Mouse (Mus musculus): Measurements from ENCODE around the gene Slitrk6. TPM values are rescaled to one million over a fixed set of nuclear protein-coding genes. Genes with fewer than 3 reads are reported as not detected.
A peak's percentile ranks its signal among the peaks of the same experiment; 100 is the strongest.

Gene Slitrk6
- 18.5 and 21.9 TPM in 2 replicates for polyA plus RNA-seq (2016; fragmentation: Nextera tagmentation; extraction: Ambion mirVana)

DNA sequence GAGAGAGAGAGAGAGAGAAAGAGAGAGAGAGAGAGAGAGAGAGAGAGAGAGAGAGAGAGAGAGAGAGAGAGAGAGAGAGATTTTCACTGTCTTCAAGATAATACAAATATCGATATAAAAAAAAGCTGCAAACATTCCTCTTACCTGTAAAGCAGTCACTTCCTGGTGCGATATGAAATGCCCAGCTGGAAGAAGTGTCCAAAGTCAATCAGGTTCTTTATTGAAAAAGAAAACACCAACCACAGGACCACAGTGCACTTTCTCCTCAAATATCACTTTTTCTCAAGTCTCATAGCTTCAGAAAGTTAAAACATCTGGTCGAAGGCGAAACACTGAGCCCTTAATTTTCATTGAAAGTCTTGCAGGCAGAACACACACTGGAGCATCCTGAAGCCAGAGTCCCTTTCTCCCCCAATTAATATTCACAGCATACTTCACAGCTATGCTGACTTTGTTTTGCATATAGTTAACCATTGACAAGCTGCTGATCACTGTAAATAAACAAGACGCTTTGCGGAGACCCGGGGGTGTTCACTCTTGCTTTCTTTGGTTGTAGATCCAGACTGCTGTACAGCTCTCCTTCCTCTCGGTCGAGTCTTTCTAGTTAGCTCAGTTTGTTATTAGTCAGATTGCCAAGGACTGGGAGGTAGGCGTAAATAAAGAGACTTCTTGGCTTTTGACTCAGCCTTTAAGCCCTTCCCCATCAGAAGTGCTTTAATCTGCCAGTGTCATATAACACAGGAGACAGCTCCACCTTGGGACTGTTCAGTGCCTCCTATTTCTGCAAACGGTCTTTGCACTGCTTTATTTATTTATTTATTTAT is at the start of gene Slitrk6:
TSS of gene Slitrk6 (minus strand) at position 666 of the 824 bp plus-strand sequence.
- Histone ChIP-seq H3K4me1 (no peaks in the 10 kb centered on the region), H3K9ac (peak within 1 kb of the TSS; percentile 54), H3K9me3 (no peaks in the 10 kb centered on the region), H3K27me3 (no peaks in the 10 kb centered on the region), H3K4me3 (peak within 1 kb of the TSS; percentile 45), H3K36me3 (peaks cover 18% of the 10 kb centered on the region), H3K27ac (peak within 1 kb of the TSS; percentile 78), H3K4me2 (replicated peaks) (peak within 1 kb of the TSS; percentile 50)
- WGBS = 17% methylated on average over 11 of the region's 11 CpGs
- ATAC-seq (ENCODE audit: insufficient number of reproducible peaks, insufficient read depth, low FRiP score, low TSS enrichment) = peak; percentile 80; the same call in 1 of the 2 replicates

DNA sequence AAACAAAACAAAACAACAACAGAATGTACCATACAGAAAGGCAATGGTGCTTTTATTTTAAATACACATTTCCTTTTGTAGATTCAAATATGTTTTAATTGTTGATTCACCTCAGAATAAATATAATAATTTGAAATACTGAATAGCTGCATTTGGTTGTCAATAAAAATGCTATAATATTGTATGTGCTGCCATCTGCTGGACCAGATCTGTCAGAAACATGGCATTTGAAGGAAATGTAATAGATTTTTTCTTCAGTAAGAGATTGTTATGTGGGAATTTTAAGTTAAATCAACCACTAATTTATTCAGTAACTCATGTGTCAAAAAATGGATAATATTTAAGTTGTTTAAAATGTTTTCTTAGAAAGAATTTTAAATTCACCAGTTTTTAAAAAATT is 22.6 kb upstream of the Slitrk6 start:
- Histone ChIP-seq H3K4me1 (no peaks in the 10 kb centered on the region), H3K9ac (no peak overlapping the region)
- no peak for ATAC-seq (ENCODE audit: insufficient number of reproducible peaks, insufficient read depth, low FRiP score, low TSS enrichment)

DNA sequence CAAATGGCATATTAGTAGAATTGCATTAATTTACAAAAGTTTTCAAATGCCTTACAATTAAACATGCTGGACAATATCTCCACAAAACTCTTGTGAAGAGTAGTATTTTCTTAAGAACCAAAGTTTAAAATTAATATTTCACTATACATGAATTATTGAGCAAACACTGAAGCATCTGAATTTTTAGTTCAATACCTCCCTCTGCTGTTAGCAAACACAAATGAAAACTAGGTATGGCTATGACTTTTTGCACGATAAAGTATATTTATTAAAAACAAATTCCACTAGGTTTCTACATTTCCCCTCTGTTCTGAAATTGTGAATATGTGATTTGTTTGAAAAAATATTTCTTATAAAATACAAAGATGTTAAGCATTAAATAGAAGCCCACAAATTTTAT is 15.7 kb upstream of the Slitrk6 start:
- no peaks in the 10 kb centered on the region for H3K9me3 ChIP-seq
- H3K27me3 ChIP-seq = no peaks in the 10 kb centered on the region
- H3K27ac ChIP-seq = no peak overlapping the region
- no peak overlapping the region for H3K4me2 ChIP-seq (replicated peaks)
- no peaks in the 10 kb centered on the region for H3K4me1 ChIP-seq
- 86% methylated on average over 1 of the region's 1 CpGs for WGBS
- no peaks in the 10 kb centered on the region for H3K36me3 ChIP-seq
- H3K4me3 ChIP-seq = no peak overlapping the region
- ATAC-seq (ENCODE audit: insufficient number of reproducible peaks, insufficient read depth, low FRiP score, low TSS enrichment) = no peak
- no peak overlapping the region for H3K9ac ChIP-seq

More for the DNA sequence above, 22.6 kb upstream of the Slitrk6 start:
- no peaks in the 10 kb centered on the region for H3K9me3 ChIP-seq
- no peak overlapping the region for H3K4me2 ChIP-seq (replicated peaks)
- H3K36me3 ChIP-seq = no peaks in the 10 kb centered on the region
- no peaks in the 10 kb centered on the region for H3K27me3 ChIP-seq
- no peak overlapping the region for H3K27ac ChIP-seq
- no peak overlapping the region for H3K4me3 ChIP-seq

DNA sequence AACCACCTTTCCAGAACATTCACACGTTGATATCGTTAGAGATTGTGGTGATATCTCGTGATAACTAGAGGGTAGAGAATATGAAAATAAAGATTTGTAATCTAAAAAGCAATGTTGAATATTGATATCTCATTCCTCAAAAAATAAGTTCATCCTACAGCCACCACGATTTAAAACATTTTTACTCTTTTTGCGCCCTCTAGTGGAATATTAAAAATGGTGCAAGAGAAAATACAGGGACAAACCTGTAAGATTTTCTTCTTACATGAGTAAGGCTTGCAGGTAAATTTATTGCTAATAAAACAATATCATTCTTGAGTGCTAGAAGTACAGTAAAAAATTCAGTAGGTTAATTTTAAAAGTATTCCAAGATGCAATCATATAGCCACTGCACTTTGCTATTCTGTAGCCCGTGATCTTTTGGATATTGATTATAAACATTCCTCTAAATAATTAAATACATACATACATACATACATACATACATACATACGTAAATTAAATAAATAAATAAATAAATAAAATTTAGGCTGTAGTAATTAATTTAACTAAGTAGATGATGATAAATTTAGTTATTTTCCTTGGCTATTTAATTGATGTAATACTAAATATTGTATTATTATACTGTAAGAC is 7.8 kb upstream of the Slitrk6 start:
- H3K27me3 ChIP-seq = no peaks in the 10 kb centered on the region
- H3K9ac ChIP-seq = no peak overlapping the region
- no peaks in the 10 kb centered on the region for H3K9me3 ChIP-seq
- no peak overlapping the region for H3K27ac ChIP-seq
- no peak overlapping the region for H3K4me3 ChIP-seq
- H3K4me2 ChIP-seq (replicated peaks) = no peak overlapping the region
- WGBS = 19% methylated on average over 7 of the region's 7 CpGs
- no peaks in the 10 kb centered on the region for H3K4me1 ChIP-seq
- no peak for ATAC-seq (ENCODE audit: insufficient number of reproducible peaks, insufficient read depth, low FRiP score, low TSS enrichment)
- H3K36me3 ChIP-seq = no peaks in the 10 kb centered on the region

DNA sequence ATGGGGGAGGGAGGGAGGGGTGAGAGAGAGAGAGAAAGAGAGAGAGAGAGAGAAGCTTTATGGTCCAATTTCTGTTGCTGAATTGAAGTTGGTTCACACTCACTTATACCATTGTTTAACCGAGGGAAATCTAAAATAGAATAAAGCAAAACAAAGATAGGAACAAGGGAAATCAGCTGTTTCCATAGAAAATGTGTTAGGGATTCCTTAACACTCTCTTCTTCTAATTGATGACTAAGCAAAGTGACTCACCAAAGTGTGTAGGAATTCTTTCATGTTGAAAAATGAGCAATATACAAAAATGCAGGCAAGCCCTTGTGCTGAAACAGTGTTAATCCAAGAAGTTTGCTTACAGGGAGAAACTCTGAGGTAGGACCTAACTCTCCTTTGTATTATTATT is 6.0 kb upstream of the Slitrk6 start:
- WGBS = 70% methylated on average over 1 of the region's 1 CpGs
- Histone ChIP-seq H3K27me3 (no peaks in the 10 kb centered on the region), H3K9ac (no peak overlapping the region), H3K27ac (no peak overlapping the region), H3K4me3 (no peak overlapping the region), H3K9me3 (no peaks in the 10 kb centered on the region), H3K4me2 (replicated peaks) (no peak overlapping the region), H3K4me1 (no peaks in the 10 kb centered on the region), H3K36me3 (no peaks in the 10 kb centered on the region)
- no peak for ATAC-seq (ENCODE audit: insufficient number of reproducible peaks, insufficient read depth, low FRiP score, low TSS enrichment)

DNA sequence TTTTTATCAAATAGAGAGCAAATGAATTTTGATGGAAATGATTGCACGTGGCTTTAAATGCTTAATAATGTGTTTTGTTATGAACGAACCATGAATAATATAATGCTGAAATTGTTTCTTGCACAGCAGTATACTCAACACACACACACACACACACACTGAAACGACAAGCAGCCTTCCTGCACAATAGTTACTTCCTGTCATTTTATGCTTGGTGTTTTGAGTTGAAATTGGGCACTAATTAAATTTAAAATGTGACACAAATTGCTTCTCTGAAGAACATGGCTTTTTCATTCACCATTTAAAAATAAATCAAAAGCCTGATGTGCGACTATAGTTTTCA is 330 bp upstream of the Slitrk6 start:
- no peak overlapping the region for H3K27ac ChIP-seq
- H3K4me1 ChIP-seq = no peaks in the 10 kb centered on the region
- H3K4me2 ChIP-seq (replicated peaks) = peak overlapping the region; percentile 50
- 33% methylated on average over 4 of the region's 4 CpGs for WGBS
- no peaks in the 10 kb centered on the region for H3K27me3 ChIP-seq
- H3K4me3 ChIP-seq = peak overlapping the region; percentile 45; the same call in 1 of the 2 replicates
- H3K9me3 ChIP-seq = no peaks in the 10 kb centered on the region
- no peak for ATAC-seq (ENCODE audit: insufficient number of reproducible peaks, insufficient read depth, low FRiP score, low TSS enrichment)
- peaks cover 12% of the 10 kb centered on the region for H3K36me3 ChIP-seq
- no peak overlapping the region for H3K9ac ChIP-seq

DNA sequence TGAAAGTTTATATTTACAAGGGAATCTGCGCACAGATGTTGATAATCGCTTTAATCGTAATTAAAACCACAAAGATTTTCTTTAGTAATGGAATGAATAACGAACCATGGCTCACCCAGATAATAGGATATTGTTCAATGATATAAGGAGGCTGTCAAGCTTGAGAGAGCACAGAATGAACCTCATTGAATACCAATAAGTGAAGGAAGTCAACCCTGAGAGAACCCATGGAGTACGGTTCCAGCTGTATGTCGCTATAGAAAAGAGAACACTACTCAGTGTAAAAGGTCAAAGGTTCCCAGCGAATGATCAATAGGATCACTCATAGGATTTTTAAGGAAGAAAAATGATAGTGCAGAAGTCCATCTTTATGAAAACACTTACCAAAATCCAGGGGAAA is 15.1 kb downstream of the Slitrk6 start:
- Histone ChIP-seq H3K9me3 (no peaks in the 10 kb centered on the region), H3K36me3 (no peaks in the 10 kb centered on the region; the same call in 1 of the 2 replicates), H3K4me3 (no peak overlapping the region), H3K4me2 (replicated peaks) (no peak overlapping the region), H3K4me1 (no peaks in the 10 kb centered on the region), H3K9ac (no peak overlapping the region), H3K27me3 (no peaks in the 10 kb centered on the region), H3K27ac (no peak overlapping the region)
- 49% methylated on average over 7 of the region's 7 CpGs for WGBS
- ATAC-seq (ENCODE audit: insufficient number of reproducible peaks, insufficient read depth, low FRiP score, low TSS enrichment) = no peak

DNA sequence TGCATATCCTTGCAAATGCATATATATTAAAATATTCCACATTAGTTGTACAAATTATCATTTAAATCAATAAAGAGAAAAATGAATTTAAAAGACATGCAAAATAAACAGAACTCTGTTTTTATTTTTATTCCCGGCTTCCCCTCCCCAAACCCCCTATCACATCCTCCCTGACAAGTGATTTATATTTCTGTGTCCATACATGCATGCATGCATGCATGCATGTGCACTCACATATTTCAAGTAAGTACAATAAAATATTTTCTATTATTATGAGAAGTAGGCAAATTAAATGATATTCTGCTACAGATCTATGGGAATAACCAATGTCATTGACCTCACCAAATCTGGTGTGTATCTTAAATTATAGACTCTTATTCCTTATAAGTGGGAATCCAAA is 15.6 kb downstream of the Slitrk6 start:
- Histone ChIP-seq H3K4me1 (no peaks in the 10 kb centered on the region), H3K9ac (no peak overlapping the region), H3K9me3 (no peaks in the 10 kb centered on the region), H3K27ac (no peak overlapping the region), H3K36me3 (no peaks in the 10 kb centered on the region), H3K27me3 (no peaks in the 10 kb centered on the region), H3K4me2 (replicated peaks) (no peak overlapping the region), H3K4me3 (no peak overlapping the region)
- 98% methylated on average over 1 of the region's 1 CpGs for WGBS
- no peak for ATAC-seq (ENCODE audit: insufficient number of reproducible peaks, insufficient read depth, low FRiP score, low TSS enrichment)

DNA sequence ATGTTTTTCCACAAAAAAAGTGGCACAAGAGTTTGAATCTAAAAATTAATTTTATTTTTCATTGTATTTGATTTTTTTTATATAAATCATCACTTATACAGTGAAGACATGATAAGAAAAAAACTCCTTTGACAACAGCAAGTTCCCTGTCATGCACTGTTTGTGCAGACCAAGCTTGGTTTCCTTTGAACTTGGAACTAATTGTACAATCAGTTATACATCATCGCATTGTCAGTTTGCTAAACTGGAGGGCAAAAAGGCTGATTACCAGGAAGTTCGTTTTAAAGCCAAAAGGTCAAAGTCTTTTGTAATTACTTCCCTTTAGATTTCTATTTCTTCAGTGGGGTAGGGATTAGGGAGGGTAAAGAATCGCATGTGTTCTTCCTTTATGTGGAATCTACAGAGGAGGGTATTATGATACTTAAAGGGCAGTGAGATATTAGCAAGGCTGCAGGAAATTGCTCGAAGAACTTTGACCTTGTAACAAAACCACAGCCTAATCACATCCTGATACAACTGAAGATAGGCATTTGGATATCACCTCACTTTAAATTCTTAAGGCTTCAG is 26.5 kb downstream of the Slitrk6 start:
- Histone ChIP-seq H3K9ac (no peak overlapping the region), H3K4me2 (replicated peaks) (no peak overlapping the region), H3K27me3 (no peaks in the 10 kb centered on the region), H3K27ac (no peak overlapping the region), H3K4me1 (no peaks in the 10 kb centered on the region), H3K36me3 (no peaks in the 10 kb centered on the region), H3K4me3 (no peak overlapping the region), H3K9me3 (no peaks in the 10 kb centered on the region)
- ATAC-seq (ENCODE audit: insufficient number of reproducible peaks, insufficient read depth, low FRiP score, low TSS enrichment) = no peak
- WGBS = 9% methylated on average over 4 of the region's 4 CpGs

DNA sequence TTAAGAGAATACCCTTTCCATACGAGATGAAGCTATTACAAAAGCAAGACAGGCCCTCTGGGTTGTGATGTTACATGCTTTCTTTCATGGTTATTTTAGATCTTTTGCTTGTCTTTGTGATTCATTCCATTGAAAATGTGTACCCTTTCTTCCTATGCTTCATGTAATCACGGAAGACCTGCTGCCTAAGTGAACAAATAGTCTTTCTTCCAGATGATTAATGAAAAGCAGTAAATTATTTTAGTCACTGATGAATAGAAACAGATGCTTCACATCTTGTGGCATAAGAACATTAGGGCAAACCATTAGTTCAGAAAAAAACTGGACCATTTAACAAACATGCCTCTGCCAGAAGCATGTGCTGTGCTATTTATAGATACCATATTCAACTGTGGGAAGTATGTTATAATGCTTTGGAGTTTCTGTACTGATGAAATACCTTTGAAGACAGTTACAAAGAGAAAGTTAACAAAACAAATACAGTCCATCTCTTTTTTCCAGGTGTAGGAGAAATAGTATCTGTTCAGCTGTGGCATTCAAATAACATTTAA is 30.8 kb downstream of the Slitrk6 start:
- WGBS = 23% methylated on average over 2 of the region's 2 CpGs
- H3K27me3 ChIP-seq = no peaks in the 10 kb centered on the region
- ATAC-seq (ENCODE audit: insufficient number of reproducible peaks, insufficient read depth, low FRiP score, low TSS enrichment) = no peak

More for the DNA sequence above, 30.8 kb downstream of the Slitrk6 start:
- Histone ChIP-seq H3K4me2 (replicated peaks) (no peak overlapping the region), H3K9ac (no peak overlapping the region), H3K9me3 (no peaks in the 10 kb centered on the region), H3K36me3 (no peaks in the 10 kb centered on the region), H3K4me3 (no peak overlapping the region), H3K4me1 (no peaks in the 10 kb centered on the region), H3K27ac (no peak overlapping the region)

All from embryonic facial prominence, embryonic 12.5 days (tissue).